Mouse (Mus musculus): ENCODE measurements around the gene Agrp. TPM values are rescaled to one million over a fixed set of nuclear protein-coding genes. Genes with fewer than 3 reads are reported as not detected.
A peak's percentile ranks its signal among the peaks of the same experiment; 100 is the strongest.

Gene Agrp
- 1.4 TPM in 2 replicates for polyA plus RNA-seq (2015; fragmentation: Nextera tagmentation; extraction: Ambion mirVana)

GRCm38 (mm10) chr8:105636963-105637510, at the start of gene Agrp:
Gene Agrp (minus strand): TSS chr8:105637393.
- peak; percentile 54 for ATAC-seq
- peak within 1 kb of the TSS; percentile 99 for H3K27ac ChIP-seq (ENCODE audit: low read length)
- H3K4me3 ChIP-seq (ENCODE audit: low read depth, low read length) = peak within 1 kb of the TSS; percentile 94
- H3K27me3 ChIP-seq (ENCODE audit: control insufficient read depth, insufficient read depth, low read depth, low read length) = no peaks in the 10 kb centered on the region
- under 1% methylated on average over 60 of the region's 63 CpGs for WGBS
- no peaks in the 10 kb centered on the region for H3K9me3 ChIP-seq (replicated peaks; ENCODE audit: control insufficient read depth, low read length, poor library complexity, severe bottlenecking)
- H3K9ac ChIP-seq (ENCODE audit: low read depth, low read length) = peak within 1 kb of the TSS; percentile 100
- H3K36me3 ChIP-seq (ENCODE audit: control insufficient read depth, insufficient read depth, low read length) = no peaks in the 10 kb centered on the region
- H3K4me2 ChIP-seq (ENCODE audit: low read length) = peak within 1 kb of the TSS; percentile 95
- H3K4me1 ChIP-seq (ENCODE audit: control insufficient read depth, insufficient read depth, low read length) = peaks cover 25% of the 10 kb centered on the region

- Histone ChIP-seq H3K4me3 (ENCODE audit: low read depth, low read length) (no peak overlapping the region), H3K36me3 (ENCODE audit: control insufficient read depth, insufficient read depth, low read length) (peaks cover 17% of the 10 kb centered on the region), H3K4me2 (ENCODE audit: low read length) (no peak overlapping the region), H3K27me3 (ENCODE audit: control insufficient read depth, insufficient read depth, low read depth, low read length) (no peaks in the 10 kb centered on the region), H3K27ac (ENCODE audit: low read length) (no peak overlapping the region), H3K9ac (ENCODE audit: low read depth, low read length) (no peak overlapping the region), H3K4me1 (ENCODE audit: control insufficient read depth, insufficient read depth, low read length) (0 out of 2 replicates have a peak, but pooled peaks cover 2% of the 10 kb centered on the region), H3K9me3 (replicated peaks; ENCODE audit: control insufficient read depth, low read length, poor library complexity, severe bottlenecking) (no peaks in the 10 kb centered on the region)
- 67% methylated on average over 6 of the region's 6 CpGs for WGBS
- no peak for ATAC-seq
Observed at GRCm38 (mm10) chr8:105686551-105686950, 49.4 kb upstream of the Agrp start.

- 0 out of 2 replicates have a peak within 1 kb of the TSS, but pooled peaks have one; percentile 4 for H3K4me2 ChIP-seq (ENCODE audit: low read length)
Observed at GRCm38 (mm10) chr8:105685796-105686308, 48.7 kb upstream of the Agrp start, which contains the start of gene Carmil2. Gene Carmil2 (plus strand): TSS chr8:105686274.

GRCm38 (mm10) chr8:105685325-105685724, 48.1 kb upstream of the Agrp start:
- Histone ChIP-seq H3K4me2 (ENCODE audit: low read length) (no peak overlapping the region), H3K27me3 (ENCODE audit: control insufficient read depth, insufficient read depth, low read depth, low read length) (no peaks in the 10 kb centered on the region), H3K27ac (ENCODE audit: low read length) (no peak overlapping the region), H3K4me3 (ENCODE audit: low read depth, low read length) (no peak overlapping the region), H3K9ac (ENCODE audit: low read depth, low read length) (no peak overlapping the region), H3K9me3 (replicated peaks; ENCODE audit: control insufficient read depth, low read length, poor library complexity, severe bottlenecking) (no peaks in the 10 kb centered on the region), H3K4me1 (ENCODE audit: control insufficient read depth, insufficient read depth, low read length) (0 out of 2 replicates have a peak, but pooled peaks cover 2% of the 10 kb centered on the region), H3K36me3 (ENCODE audit: control insufficient read depth, insufficient read depth, low read length) (peaks cover 29% of the 10 kb centered on the region)
- WGBS = 75% methylated on average over 7 of the region's 7 CpGs
- ATAC-seq = no peak

More at GRCm38 (mm10) chr8:105685796-105686308, 48.7 kb upstream of the Agrp start, which contains the start of gene Carmil2:
- H3K4me1 ChIP-seq (ENCODE audit: control insufficient read depth, insufficient read depth, low read length) = 0 out of 2 replicates have a peak, but pooled peaks cover 2% of the 10 kb centered on the region
- H3K4me3 ChIP-seq (ENCODE audit: low read depth, low read length) = no peak within 1 kb of the TSS
- H3K9ac ChIP-seq (ENCODE audit: low read depth, low read length) = no peak within 1 kb of the TSS
- ATAC-seq = no peak
- WGBS = 15% methylated on average over 22 of the region's 26 CpGs
- H3K27ac ChIP-seq (ENCODE audit: low read length) = no peak within 1 kb of the TSS
- peaks cover 24% of the 10 kb centered on the region for H3K36me3 ChIP-seq (ENCODE audit: control insufficient read depth, insufficient read depth, low read length)
- H3K9me3 ChIP-seq (replicated peaks; ENCODE audit: control insufficient read depth, low read length, poor library complexity, severe bottlenecking) = no peaks in the 10 kb centered on the region
- H3K27me3 ChIP-seq (ENCODE audit: control insufficient read depth, insufficient read depth, low read depth, low read length) = no peaks in the 10 kb centered on the region

GRCm38 (mm10) chr8:105677891-105678290, 40.7 kb upstream of the Agrp start:
- no peaks in the 10 kb centered on the region for H3K27me3 ChIP-seq (ENCODE audit: control insufficient read depth, insufficient read depth, low read depth, low read length)
- no peak for ATAC-seq
- H3K4me1 ChIP-seq (ENCODE audit: control insufficient read depth, insufficient read depth, low read length) = no peaks in the 10 kb centered on the region
- peaks cover 52% of the 10 kb centered on the region for H3K36me3 ChIP-seq (ENCODE audit: control insufficient read depth, insufficient read depth, low read length)
- H3K4me2 ChIP-seq (ENCODE audit: low read length) = no peak overlapping the region
- WGBS = 89% methylated on average over 1 of the region's 1 CpGs
- no peak overlapping the region for H3K9ac ChIP-seq (ENCODE audit: low read depth, low read length)
- H3K27ac ChIP-seq (ENCODE audit: low read length) = no peak overlapping the region
- no peaks in the 10 kb centered on the region for H3K9me3 ChIP-seq (replicated peaks; ENCODE audit: control insufficient read depth, low read length, poor library complexity, severe bottlenecking)
- H3K4me3 ChIP-seq (ENCODE audit: low read depth, low read length) = no peak overlapping the region

- no peak overlapping the region for H3K9ac ChIP-seq (ENCODE audit: low read depth, low read length)
- H3K4me2 ChIP-seq (ENCODE audit: low read length) = no peak overlapping the region
- H3K4me3 ChIP-seq (ENCODE audit: low read depth, low read length) = no peak overlapping the region
- H3K36me3 ChIP-seq (ENCODE audit: control insufficient read depth, insufficient read depth, low read length) = 0 out of 2 replicates have a peak, but pooled peaks cover 10% of the 10 kb centered on the region
- H3K4me1 ChIP-seq (ENCODE audit: control insufficient read depth, insufficient read depth, low read length) = no peaks in the 10 kb centered on the region
- ATAC-seq = no peak
- no peaks in the 10 kb centered on the region for H3K27me3 ChIP-seq (ENCODE audit: control insufficient read depth, insufficient read depth, low read depth, low read length)
- WGBS = 85% methylated on average over 3 of the region's 3 CpGs
- H3K27ac ChIP-seq (ENCODE audit: low read length) = no peak overlapping the region
- H3K9me3 ChIP-seq (replicated peaks; ENCODE audit: control insufficient read depth, low read length, poor library complexity, severe bottlenecking) = no peaks in the 10 kb centered on the region
Observed at GRCm38 (mm10) chr8:105661167-105661566, 24.0 kb upstream of the Agrp start.

- Histone ChIP-seq H3K9me3 (replicated peaks; ENCODE audit: control insufficient read depth, low read length, poor library complexity, severe bottlenecking) (no peaks in the 10 kb centered on the region), H3K27ac (ENCODE audit: low read length) (no peak overlapping the region), H3K27me3 (ENCODE audit: control insufficient read depth, insufficient read depth, low read depth, low read length) (no peaks in the 10 kb centered on the region), H3K4me2 (ENCODE audit: low read length) (no peak overlapping the region), H3K4me3 (ENCODE audit: low read depth, low read length) (no peak overlapping the region), H3K9ac (ENCODE audit: low read depth, low read length) (no peak overlapping the region), H3K4me1 (ENCODE audit: control insufficient read depth, insufficient read depth, low read length) (no peaks in the 10 kb centered on the region), H3K36me3 (ENCODE audit: control insufficient read depth, insufficient read depth, low read length) (no peaks in the 10 kb centered on the region)
- ATAC-seq = no peak
Observed at GRCm38 (mm10) chr8:105657641-105658040, 20.4 kb upstream of the Agrp start.

- H3K4me2 ChIP-seq (ENCODE audit: low read length) = no peak overlapping the region
- no peaks in the 10 kb centered on the region for H3K4me1 ChIP-seq (ENCODE audit: control insufficient read depth, insufficient read depth, low read length)
- no peak overlapping the region for H3K27ac ChIP-seq (ENCODE audit: low read length)
- no peaks in the 10 kb centered on the region for H3K9me3 ChIP-seq (replicated peaks; ENCODE audit: control insufficient read depth, low read length, poor library complexity, severe bottlenecking)
- no peak overlapping the region for H3K9ac ChIP-seq (ENCODE audit: low read depth, low read length)
- no peak overlapping the region for H3K4me3 ChIP-seq (ENCODE audit: low read depth, low read length)
- H3K27me3 ChIP-seq (ENCODE audit: control insufficient read depth, insufficient read depth, low read depth, low read length) = no peaks in the 10 kb centered on the region
- H3K36me3 ChIP-seq (ENCODE audit: control insufficient read depth, insufficient read depth, low read length) = peaks cover 3% of the 10 kb centered on the region; the same call in 1 of the 2 replicates
- ATAC-seq = no peak
- 97% methylated on average over 1 of the region's 1 CpGs for WGBS
Observed at GRCm38 (mm10) chr8:105648929-105649328, 11.7 kb upstream of the Agrp start.

- Histone ChIP-seq H3K4me3 (ENCODE audit: low read depth, low read length) (no peak overlapping the region), H3K9ac (ENCODE audit: low read depth, low read length) (no peak overlapping the region), H3K27ac (ENCODE audit: low read length) (no peak overlapping the region), H3K27me3 (ENCODE audit: control insufficient read depth, insufficient read depth, low read depth, low read length) (no peaks in the 10 kb centered on the region), H3K36me3 (ENCODE audit: control insufficient read depth, insufficient read depth, low read length) (peaks cover 3% of the 10 kb centered on the region; the same call in 1 of the 2 replicates), H3K4me2 (ENCODE audit: low read length) (no peak overlapping the region), H3K4me1 (ENCODE audit: control insufficient read depth, insufficient read depth, low read length) (0 out of 2 replicates have a peak, but pooled peaks cover 2% of the 10 kb centered on the region), H3K9me3 (replicated peaks; ENCODE audit: control insufficient read depth, low read length, poor library complexity, severe bottlenecking) (no peaks in the 10 kb centered on the region)
- no peak for ATAC-seq
- WGBS = 100% methylated on average over 1 of the region's 1 CpGs
Observed at GRCm38 (mm10) chr8:105645205-105645604, 8.0 kb upstream of the Agrp start.
